Mouse (Mus musculus): ENCODE results near the gene Suox.
"Not testable (repeated sequence)": the region's sequence is repeated elsewhere in the genome, so short reads cannot be mapped to it uniquely, and the experiment has no call there.

The Suox gene

DNA sequence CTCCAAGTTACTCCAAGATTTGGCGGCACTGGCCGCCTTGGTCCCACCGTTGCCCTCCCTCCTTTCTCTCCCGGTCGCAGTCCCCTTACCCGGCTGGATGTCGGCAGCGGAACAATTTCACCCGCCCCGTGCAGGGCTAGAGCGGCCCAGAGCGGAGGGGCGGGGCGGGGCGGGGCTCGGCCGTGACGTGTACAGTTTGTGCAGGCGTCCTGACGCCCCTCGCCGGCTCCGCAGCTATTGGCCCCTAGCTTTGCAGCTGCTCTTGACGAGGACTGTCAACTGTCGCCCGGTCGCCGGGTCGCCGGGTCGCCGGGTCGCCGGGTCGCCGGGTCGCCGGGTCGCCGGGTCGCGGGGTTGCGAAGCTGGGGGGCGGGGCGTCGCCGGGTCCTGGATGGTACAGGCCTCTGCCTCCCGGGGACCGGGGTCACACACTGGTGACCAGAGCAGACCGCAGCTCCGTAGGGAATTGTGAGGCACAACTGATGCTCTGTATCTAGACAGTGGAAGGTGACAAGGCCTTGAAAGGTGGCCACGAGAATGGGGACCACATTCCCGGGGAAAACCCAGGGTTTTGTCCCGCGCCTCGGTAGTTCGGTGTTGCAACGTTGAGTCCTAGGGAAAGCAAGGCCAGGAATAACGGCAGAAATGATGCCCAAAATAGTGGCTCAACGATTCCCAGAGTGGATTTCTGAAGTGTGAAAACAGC, at the start of gene Suox:
Gene Suox, minus strand, starts transcription at position 311 of the 706 bp plus-strand sequence.
- in situ Hi-C loops (cut with MboI, MseI) = loop anchor here (5.0 kb wide), 1 partner anchor 47 kb away; the partner anchor contains the start of gene Rps26

- in situ Hi-C loops (cut with MboI, MseI) = no loop called here
Measured at GRCm38 (mm10) chr10:128715559-128716537, 42.0 kb upstream of the Suox start.

- in situ Hi-C loops (cut with MboI, MseI) = not testable (repeated sequence)
Measured at GRCm38 (mm10) chr10:128711318-128711717, 37.4 kb upstream of the Suox start.

GRCm38 (mm10) chr10:128705317-128705693, 31.4 kb upstream of the Suox start:
- in situ Hi-C loops (cut with MboI, MseI) = no loop called here

- in situ Hi-C loops (cut with MboI, MseI) = no loop called here
Measured at GRCm38 (mm10) chr10:128704491-128705316, 30.8 kb upstream of the Suox start, which contains the start of gene Cdk2. Gene Cdk2 (minus strand): TSS chr10:128705031.

DNA sequence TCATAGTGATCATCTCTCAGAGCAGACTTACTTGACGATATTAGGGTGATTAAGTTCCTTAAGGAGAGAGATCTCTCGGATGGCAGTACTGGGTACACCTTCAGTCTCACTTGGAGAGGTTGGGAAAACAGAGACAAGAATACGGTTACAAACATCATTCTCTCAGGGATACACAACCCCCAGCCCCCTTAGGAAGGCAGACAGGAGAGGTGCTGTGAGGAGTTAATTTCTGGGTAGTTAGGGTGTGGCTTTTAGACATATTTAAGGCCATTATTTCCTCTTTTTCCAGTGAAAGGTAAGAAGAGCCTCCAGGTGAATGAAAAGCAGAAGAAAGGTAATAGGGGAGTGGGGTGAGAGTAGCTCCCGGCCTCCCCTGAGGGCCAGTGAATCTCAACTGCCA, 30.0 kb upstream of the Suox start, which contains the start of gene Pmel:
Gene Pmel, plus strand, starts transcription at position 301 of the 400 bp plus-strand sequence.
- in situ Hi-C loops (cut with MboI, MseI) = no loop called here

DNA sequence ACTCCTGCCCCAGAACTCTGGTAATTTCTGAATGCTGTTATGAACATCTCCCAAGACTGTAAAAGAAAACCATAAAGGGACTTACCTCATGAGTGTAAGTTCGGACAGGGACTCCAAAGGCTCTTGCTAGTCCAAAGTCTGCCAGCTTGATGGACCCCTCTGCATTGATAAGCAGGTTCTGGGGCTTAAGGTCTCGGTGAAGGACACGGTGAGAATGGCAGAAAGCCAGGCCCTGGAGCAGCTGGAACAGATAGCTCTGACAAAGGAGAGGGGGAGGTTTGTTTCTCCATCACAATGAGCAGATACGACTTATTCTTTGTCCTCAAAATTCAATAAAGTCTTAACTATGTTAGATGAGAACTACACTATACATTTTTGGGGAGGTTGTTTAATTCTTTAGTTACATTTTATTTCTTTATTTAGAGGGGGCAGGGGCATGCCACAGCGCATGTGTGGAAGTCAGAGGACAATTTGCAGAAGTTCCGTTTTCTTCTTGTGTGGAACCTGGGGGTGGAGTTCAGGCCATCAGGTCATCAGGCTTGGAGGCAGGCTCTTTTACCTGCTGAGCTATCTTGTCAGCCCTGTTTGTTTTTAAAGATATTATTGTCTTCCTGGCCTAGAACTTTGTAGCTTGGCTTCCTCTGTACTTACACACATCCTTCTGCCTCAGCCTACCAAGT, 28.6 kb upstream of the Suox start:
- in situ Hi-C loops (cut with MboI, MseI) = no loop called here

- in situ Hi-C loops (cut with MboI, MseI) = no loop called here
Measured at GRCm38 (mm10) chr10:128700712-128701111, 26.8 kb upstream of the Suox start.

- in situ Hi-C loops (cut with MboI, MseI) = no loop called here
Measured at GRCm38 (mm10) chr10:128699611-128700010, 25.7 kb upstream of the Suox start.

GRCm38 (mm10) chr10:128699006-128699405, 25.1 kb upstream of the Suox start:
- in situ Hi-C loops (cut with MboI, MseI) = no loop called here

DNA sequence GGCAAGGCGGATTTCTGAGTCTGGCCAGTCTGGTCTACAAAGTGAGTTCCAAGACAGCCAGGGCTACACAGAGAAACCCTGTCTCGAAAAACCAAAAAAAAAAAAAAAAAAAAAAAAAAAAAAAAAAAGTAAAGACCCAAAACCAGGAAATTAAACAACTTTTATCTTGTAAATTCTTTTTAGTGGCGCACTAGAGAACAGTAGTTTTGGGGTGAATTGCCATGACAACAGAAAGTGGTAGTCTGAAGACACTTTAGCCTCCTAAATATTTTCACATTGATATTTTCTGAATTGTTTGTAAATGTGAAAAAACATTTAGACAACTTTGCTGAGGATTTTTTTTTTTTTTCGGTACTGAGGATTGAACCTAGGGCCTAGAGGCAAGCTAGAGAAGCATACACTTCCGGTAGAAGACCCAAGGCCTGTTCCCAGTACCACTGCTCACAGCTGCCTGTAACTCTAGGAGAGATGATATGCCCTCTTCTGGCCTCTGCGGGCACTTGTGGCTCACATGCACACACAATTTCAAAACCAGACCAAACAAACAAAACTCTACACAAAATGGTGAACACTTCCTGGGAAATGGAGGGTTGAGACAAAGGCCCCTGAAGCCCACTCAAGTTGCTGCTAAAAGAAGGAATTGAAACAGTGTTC, 23.3 kb upstream of the Suox start:
- in situ Hi-C loops (cut with MboI, MseI) = no loop called here

DNA sequence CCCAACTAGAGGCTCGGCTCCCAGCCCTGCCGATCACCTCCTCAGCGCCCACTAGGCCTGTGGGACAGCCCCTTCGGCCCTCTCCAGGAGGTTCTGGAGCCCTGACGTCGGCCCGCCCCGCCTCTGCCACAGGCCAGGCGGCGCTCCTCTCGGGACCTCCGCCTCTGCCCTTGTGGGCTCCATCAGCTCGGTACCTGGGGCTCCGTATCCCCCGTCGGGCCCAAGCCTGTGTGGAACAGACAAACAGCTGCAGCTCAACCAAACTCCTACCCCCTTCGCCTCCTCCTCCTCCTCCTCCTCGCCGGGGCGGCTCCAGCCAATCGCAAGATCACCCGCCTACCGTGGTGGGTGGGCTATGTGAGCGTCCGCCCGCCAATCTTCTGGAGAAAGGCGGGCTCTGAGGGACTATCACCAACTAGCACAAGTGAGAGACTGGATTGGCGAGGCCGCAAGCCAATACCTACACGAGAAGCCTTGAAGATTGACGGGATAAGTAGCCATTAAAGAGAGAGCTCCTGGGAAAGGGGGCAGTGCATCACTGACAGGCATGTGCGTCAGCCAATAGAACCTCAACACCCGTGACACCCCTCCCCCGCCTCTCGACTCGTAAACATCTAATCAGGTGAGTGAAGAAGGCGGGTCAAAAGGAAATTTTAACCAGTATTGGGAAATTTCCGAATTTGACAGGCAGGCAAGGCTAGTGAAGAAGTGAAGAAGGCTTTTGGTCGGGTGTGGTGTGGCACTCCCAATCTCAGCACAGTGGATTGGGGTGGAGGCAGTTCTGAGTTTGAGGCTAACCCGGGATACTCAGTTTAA, 22.3 kb upstream of the Suox start, which contains the start of gene Rab5b:
Gene Rab5b, minus strand, starts transcription at position 273 of the 816 bp plus-strand sequence.
- in situ Hi-C loops (cut with MboI, MseI) = no loop called here

- in situ Hi-C loops (cut with MboI, MseI) = no loop called here
Measured at GRCm38 (mm10) chr10:128695411-128695991, 21.6 kb upstream of the Suox start.

GRCm38 (mm10) chr10:128674469-128675008, 666 bp upstream of the Suox start:
- in situ Hi-C loops (cut with MboI, MseI) = loop anchor here (5.0 kb wide), 1 partner anchor 47 kb away; the partner anchor contains the start of gene Rps26

DNA sequence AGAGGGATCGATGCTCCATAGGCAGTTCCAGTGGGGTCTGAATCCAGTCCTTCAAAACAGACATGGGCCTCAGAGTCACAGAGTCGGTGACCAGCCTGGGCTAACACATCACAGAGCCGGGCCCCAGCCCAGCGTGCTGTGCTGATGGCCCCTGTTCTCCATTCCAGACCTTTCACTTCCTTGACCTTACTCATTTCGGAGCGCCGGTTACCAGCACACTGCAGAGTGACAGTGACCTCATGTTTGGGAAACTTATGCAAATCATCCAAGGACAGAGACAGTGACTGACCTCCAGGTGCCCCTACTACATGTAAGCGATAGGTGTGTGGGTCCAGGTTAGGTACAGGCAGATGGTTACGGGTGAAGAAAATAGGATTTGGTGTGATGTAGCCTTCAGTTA, 2.7 kb downstream of the Suox start:
- in situ Hi-C loops (cut with MboI, MseI) = loop anchor here (5.0 kb wide), 1 partner anchor 44 kb away; the partner anchor contains the start of gene Rps26

- in situ Hi-C loops (cut with MboI, MseI) = no loop called here
Measured at GRCm38 (mm10) chr10:128668790-128669672, 4.8 kb downstream of the Suox start.

DNA sequence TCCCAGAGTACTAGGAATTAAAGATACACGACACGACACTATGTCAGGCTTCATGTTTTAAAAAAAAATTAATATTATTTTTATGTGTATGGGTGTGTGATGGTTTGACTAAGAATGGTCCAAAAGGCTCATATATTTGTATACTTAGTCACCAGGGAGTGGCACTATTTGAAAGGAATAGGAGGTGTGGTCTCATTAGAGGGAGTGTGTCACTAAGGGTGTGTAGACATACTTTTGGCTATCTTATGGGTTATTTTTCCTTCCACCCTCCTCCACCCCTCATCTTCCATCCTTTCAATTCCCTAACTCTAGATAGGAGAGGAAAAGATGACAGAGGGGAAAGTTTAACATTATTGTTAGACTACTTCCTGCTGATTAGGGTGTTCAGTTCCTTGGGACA, 8.1 kb downstream of the Suox start:
- in situ Hi-C loops (cut with MboI, MseI) = no loop called here

- in situ Hi-C loops (cut with MboI, MseI) = no loop called here
Measured at GRCm38 (mm10) chr10:128665307-128665706, 8.6 kb downstream of the Suox start.

Measured in regulatory T cell (primary cell).